Mouse (Mus musculus) heart, embryonic 14.5 days (tissue): ENCODE results near the gene Casz1. TPM values are rescaled to one million over a fixed set of nuclear protein-coding genes. Genes with fewer than 3 reads are reported as not detected.

Experiments used
- ATAC-seq: fragments of 200-750 bp; cut with Nextera tagmentation; 2 replicates; pipeline ENCODE4 v1.8.0; 2017; ENCODE audit warnings: low read depth, moderate TSS enrichment; ENCODE audit not compliant: insufficient number of reproducible peaks, insufficient read depth, low FRiP score
- H3K27ac ChIP-seq, 2 experiments: fragments of 200-500 bp in 1 of 2; fragments of 300-500 bp in 1 of 2; sonication (generic) in 1 of 2; replicated peaks in 1 of 2; 2 replicates each; pipeline ENCODE4 v1.5.1; 2012 to 2014; ENCODE audit warnings: low read depth in 2 of 2, low read length in 2 of 2, control low read depth in 1 of 2, mild to moderate bottlenecking in 1 of 2, mixed read lengths in 1 of 2; ENCODE audit not compliant: control insufficient read depth in 1 of 2, insufficient read depth in 1 of 2
- H3K27me3 ChIP-seq: fragments of 300-500 bp; sonication (generic); 2 replicates; pipeline ENCODE4 v1.6.1; 2014; ENCODE audit warnings: mild to moderate bottlenecking, low read length, control low read depth; ENCODE audit not compliant: control insufficient read depth, insufficient read depth
- H3K36me3 ChIP-seq: fragments of 300-500 bp; sonication (generic); 2 replicates; pipeline ENCODE4 v1.6.1; 2014; ENCODE audit warnings: mild to moderate bottlenecking, control low read depth, low read length, mixed read lengths; ENCODE audit not compliant: control insufficient read depth, insufficient read depth
- H3K4me1 ChIP-seq, 2 experiments: fragments of 200-500 bp in 1 of 2; fragments of 300-500 bp in 1 of 2; sonication (generic) in 1 of 2; 2 replicates each; pipeline ENCODE4 v1.6.1; 2012 to 2014; ENCODE audit warnings: low read length in 2 of 2, control low read depth in 1 of 2, mixed read lengths in 1 of 2; ENCODE audit not compliant: control insufficient read depth in 2 of 2, insufficient read depth in 2 of 2
- H3K4me2 ChIP-seq: fragments of 300-500 bp; sonication (generic); 2 replicates; pipeline ENCODE4 v1.6.1; 2014; ENCODE audit warnings: mild to moderate bottlenecking, low read length
- H3K4me3 ChIP-seq, 2 experiments: fragments of 200-500 bp in 1 of 2; fragments of 300-500 bp in 1 of 2; sonication (generic) in 1 of 2; 2 replicates each; pipeline ENCODE4 v1.5.1; 2012 to 2014; ENCODE audit warnings: low read length in 2 of 2, mild to moderate bottlenecking in 2 of 2, control low read depth in 1 of 2, low read depth in 1 of 2, moderate library complexity in 1 of 2; ENCODE audit not compliant: control insufficient read depth in 1 of 2, insufficient read depth in 1 of 2
- H3K9ac ChIP-seq: fragments of 300-500 bp; sonication (generic); 2 replicates; pipeline ENCODE4 v1.6.1; 2014; ENCODE audit warnings: mild to moderate bottlenecking, low read length
- H3K9me3 ChIP-seq: fragments of 300-500 bp; sonication (generic); 2 replicates; pipeline ENCODE4 v1.6.1; 2016; ENCODE audit warnings: low read length, control low read depth; ENCODE audit not compliant: control insufficient read depth
- WGBS: fragments of 180-500 bp; shearing (Covaris S2); extraction: QIAGEN DNeasy Blood & Tissue Kit; methylation state at CpG from one replicate; pipeline ENCODE4 v1.1.7; 2014; 5-methylcytosine and 5-hydroxymethylcytosine counted together
- polyA plus RNA-seq: library from polyadenylated mRNA; unstranded; fragments of >200 nt; fragmentation: Nextera tagmentation; extraction: Ambion mirVana; gene quantifications from 2 replicates; pipeline ENCODE4 v1.2.1, GENCODE M21; 2014

The Casz1 gene
- polyA plus RNA-seq, 1 experiment from 2014 or later, result 24.6 TPM

DNA sequence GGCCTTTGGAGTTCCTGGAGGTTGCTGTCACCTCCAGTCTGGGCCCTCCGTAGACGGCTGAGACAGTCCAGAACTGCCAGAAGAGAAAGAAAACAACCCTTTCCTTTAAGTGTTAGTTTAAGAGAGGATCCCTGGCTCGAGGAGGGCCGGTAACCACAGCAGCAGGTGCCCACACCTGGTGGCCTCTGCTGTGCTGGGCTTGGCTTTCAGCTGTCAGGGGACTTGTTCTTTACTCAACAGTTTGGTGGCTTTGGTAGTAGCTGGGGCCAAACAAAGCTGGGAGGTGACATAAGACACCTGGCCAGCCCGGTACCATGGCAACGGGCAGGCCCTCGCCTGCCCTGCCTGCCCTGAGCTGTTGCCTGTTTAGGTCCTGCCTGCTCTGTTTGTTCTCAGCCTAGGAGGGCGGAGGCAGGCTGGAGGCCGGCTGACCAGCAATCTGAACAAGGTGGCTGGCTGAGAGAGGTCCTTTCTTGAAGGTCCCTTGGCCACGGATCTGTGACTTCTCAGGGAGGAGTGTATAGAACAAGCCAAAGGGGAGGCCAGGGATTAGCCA, 143.7 kb downstream of the Casz1 start:
- ATAC-seq, result no peak
- Histone ChIP-seq H3K9me3 (no peaks in the 10 kb centered on the region), H3K4me2 (no peak overlapping the region), H3K27ac (no peak overlapping the region), H3K4me3 (no peak overlapping the region), H3K27me3 (peaks cover 13% of the 10 kb centered on the region), H3K36me3 (peaks cover 92% of the 10 kb centered on the region), H3K4me1 (peaks cover 19 to 37% of the 10 kb centered on the region in 2 experiments), H3K9ac (no peak overlapping the region)
- 42% methylated on average over 10 of the region's 10 CpGs for WGBS

- H3K4me1 ChIP-seq, result peaks cover 26 to 47% of the 10 kb centered on the region in 2 experiments
- ATAC-seq, result no peak
- no peaks in the 10 kb centered on the region for H3K9me3 ChIP-seq
- H3K27me3 ChIP-seq, result peaks cover 21% of the 10 kb centered on the region
- H3K9ac ChIP-seq, result peak overlapping the region; percentile 52
- peak overlapping the region; percentile 35 to 82 for H3K27ac ChIP-seq
- H3K36me3 ChIP-seq, result peaks cover 82% of the 10 kb centered on the region
- H3K4me2 ChIP-seq, result no peak overlapping the region
- 55% methylated on average over 6 of the region's 6 CpGs for WGBS
- no peak overlapping the region for H3K4me3 ChIP-seq
Measured at GRCm38 (mm10) chr4:148950487-148950886, 146.3 kb downstream of the Casz1 start.

- Histone ChIP-seq H3K4me1 (peaks cover 28 to 46% of the 10 kb centered on the region in 2 experiments), H3K4me2 (peak overlapping the region; percentile 55; the same call in 1 of the 2 replicates), H3K27ac (peak overlapping the region; percentile 35 to 82), H3K9me3 (no peaks in the 10 kb centered on the region), H3K27me3 (peaks cover 21% of the 10 kb centered on the region), H3K36me3 (peaks cover 79% of the 10 kb centered on the region), H3K9ac (peak overlapping the region; percentile 52), H3K4me3 (no peak overlapping the region; a peak in 1 of 4 replicates)
- ATAC-seq, result 0 out of 2 replicates have a peak, but pooled peaks have one; percentile 27
- 27% methylated on average over 25 of the region's 25 CpGs for WGBS
Measured at GRCm38 (mm10) chr4:148950932-148951650, 146.9 kb downstream of the Casz1 start.

DNA sequence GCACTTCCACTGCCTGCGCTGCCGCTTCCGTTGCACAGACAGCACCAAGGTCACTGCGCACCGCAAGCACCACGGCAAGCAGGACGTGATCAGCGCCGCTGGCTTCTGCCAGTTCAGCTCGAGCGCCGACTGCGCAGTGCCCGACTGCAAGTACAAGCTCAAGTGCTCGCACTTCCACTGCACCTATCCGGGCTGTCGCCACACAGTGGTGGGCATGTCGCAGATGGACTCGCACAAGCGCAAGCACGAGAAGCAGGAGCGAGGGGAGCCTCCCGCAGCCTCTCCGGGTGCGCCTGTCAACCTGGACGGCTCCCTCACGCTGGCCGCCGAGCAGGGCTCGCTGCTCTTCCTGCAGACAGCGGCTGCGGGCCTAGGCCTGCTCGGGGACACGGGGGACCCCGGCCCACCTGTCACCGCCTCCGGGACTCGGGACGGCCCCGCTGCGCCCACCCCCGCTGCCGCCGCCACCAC, 147.6 kb downstream of the Casz1 start:
- H3K4me3 ChIP-seq, result peak overlapping the region in 1 of 2 experiments; percentile 30; a peak in 3 of 4 replicates
- peak overlapping the region; percentile 55 for H3K4me2 ChIP-seq
- H3K9ac ChIP-seq, result peak overlapping the region; percentile 42
- 15% methylated on average over 32 of the region's 44 CpGs for WGBS
- no peak for ATAC-seq
- peaks cover 71% of the 10 kb centered on the region for H3K36me3 ChIP-seq
- peaks cover 28 to 44% of the 10 kb centered on the region in 2 experiments for H3K4me1 ChIP-seq
- H3K9me3 ChIP-seq, result no peaks in the 10 kb centered on the region
- peaks cover 21% of the 10 kb centered on the region for H3K27me3 ChIP-seq
- peak overlapping the region; percentile 35 to 82; a peak in 3 of 4 replicates for H3K27ac ChIP-seq

GRCm38 (mm10) chr4:148952328-148953222, 148.3 kb downstream of the Casz1 start:
- no peak for ATAC-seq
- H3K4me1 ChIP-seq, result peaks cover 28 to 44% of the 10 kb centered on the region in 2 experiments
- H3K27me3 ChIP-seq, result peaks cover 21% of the 10 kb centered on the region
- no peak overlapping the region for H3K27ac ChIP-seq
- WGBS, result 26% methylated on average over 67 of the region's 69 CpGs
- no peaks in the 10 kb centered on the region for H3K9me3 ChIP-seq
- H3K36me3 ChIP-seq, result peaks cover 64% of the 10 kb centered on the region
- H3K4me3 ChIP-seq, result peak overlapping the region; percentile 3 to 30; a peak in 3 of 4 replicates
- peak overlapping the region; percentile 55 for H3K4me2 ChIP-seq
- peak overlapping the region; percentile 42 for H3K9ac ChIP-seq

- 78% methylated on average over 14 of the region's 14 CpGs for WGBS
- H3K27me3 ChIP-seq, result peaks cover 21% of the 10 kb centered on the region
- no peaks in the 10 kb centered on the region for H3K9me3 ChIP-seq
- H3K4me1 ChIP-seq, result peaks cover 34 to 47% of the 10 kb centered on the region in 2 experiments
- no peak overlapping the region for H3K4me2 ChIP-seq
- peak; percentile 3; the same call in 1 of the 2 replicates for ATAC-seq
- no peak overlapping the region for H3K4me3 ChIP-seq
- H3K9ac ChIP-seq, result peak overlapping the region; percentile 27; the same call in 1 of the 2 replicates
- H3K27ac ChIP-seq, result peak overlapping the region in 1 of 2 experiments; percentile 64
- peaks cover 37% of the 10 kb centered on the region for H3K36me3 ChIP-seq
Measured at GRCm38 (mm10) chr4:148955131-148955813, 151.0 kb downstream of the Casz1 start.
